Mouse (Mus musculus) small intestine, adult 2 months (tissue): Measurements from ENCODE around the gene Catsperz. TPM values are rescaled to one million over a fixed set of nuclear protein-coding genes. Genes with fewer than 3 reads are reported as not detected.

ENCODE experiments used
- H3K27ac ChIP-seq: fragments of 200-500 bp; 2 replicates; pipeline ENCODE4 v1.5.1; 2012; ENCODE audit warnings: low read depth, low read length, control low read depth, inconsistent platforms; ENCODE audit not compliant: insufficient read depth
- H3K27me3 ChIP-seq: fragments of 200-500 bp; 2 replicates; pipeline ENCODE4 v1.6.1; 2012; ENCODE audit warnings: mild to moderate bottlenecking, moderate library complexity, low read length, inconsistent platforms; ENCODE audit not compliant: control insufficient read depth, insufficient read depth
- H3K36me3 ChIP-seq: fragments of 200-500 bp; 2 replicates; pipeline ENCODE4 v1.6.1; 2012; ENCODE audit warnings: mild to moderate bottlenecking, low read length, control low read depth, inconsistent platforms; ENCODE audit not compliant: control insufficient read depth, insufficient read depth
- H3K4me1 ChIP-seq: fragments of 200-500 bp; 2 replicates; pipeline ENCODE4 v1.6.1; 2012; ENCODE audit warnings: low read length, inconsistent platforms, mixed read lengths; ENCODE audit not compliant: control insufficient read depth, insufficient read depth, insufficient read length
- H3K4me3 ChIP-seq: fragments of 200-500 bp; 2 replicates; pipeline ENCODE4 v1.5.1; 2012; ENCODE audit warnings: low read depth, mild to moderate bottlenecking, control low read depth, inconsistent platforms, low read length, moderate library complexity
- CTCF ChIP-seq: fragments of 200-500 bp; IDR thresholded peaks from 2 replicates; pipeline ENCODE4 v1.5.1; 2012; ENCODE audit warnings: low read depth, mild to moderate bottlenecking, control low read depth, inconsistent platforms, low read length, moderate library complexity, mixed read lengths; ENCODE audit not compliant: insufficient replicate concordance, insufficient read length; ENCODE audit errors: extremely low read depth
- POLR2A ChIP-seq: fragments of 200-500 bp; IDR thresholded peaks from 2 replicates; pipeline ENCODE4 v1.6.1; 2012; ENCODE audit warnings: low read depth, mild to moderate bottlenecking, control low read depth, inconsistent platforms, low read length, moderate library complexity
- WGBS: fragments of 180-500 bp; shearing (Covaris S2); methylation state at CpG from one replicate; pipeline ENCODE4 v1.1.7; 2018; 5-methylcytosine and 5-hydroxymethylcytosine counted together
- polyA plus RNA-seq: library from polyadenylated mRNA; depleted of rRNA; stranded (reverse); fragments of >200 nt; gene quantifications from 2 replicates; pipeline ENCODE4 v1.2.3, GENCODE M21; 2012

Gene Catsperz
- polyA plus RNA-seq, 1 experiment: not detected

GRCm38 (mm10) chr19:6931002-6931401 lies 5.8 kb upstream of the Catsperz start:
- Histone ChIP-seq H3K4me3 (no peak overlapping the region), H3K4me1 (no peaks in the 10 kb centered on the region; the same call in none of the 2 replicates), H3K27me3 (peaks cover 48% of the 10 kb centered on the region), H3K36me3 (no peaks in the 10 kb centered on the region), H3K27ac (no peak overlapping the region)
- no peak for TF ChIP-seq POLR2A
- no peak for TF ChIP-seq CTCF
- WGBS: 6% methylated on average over 2 of the region's 2 CpGs

DNA sequence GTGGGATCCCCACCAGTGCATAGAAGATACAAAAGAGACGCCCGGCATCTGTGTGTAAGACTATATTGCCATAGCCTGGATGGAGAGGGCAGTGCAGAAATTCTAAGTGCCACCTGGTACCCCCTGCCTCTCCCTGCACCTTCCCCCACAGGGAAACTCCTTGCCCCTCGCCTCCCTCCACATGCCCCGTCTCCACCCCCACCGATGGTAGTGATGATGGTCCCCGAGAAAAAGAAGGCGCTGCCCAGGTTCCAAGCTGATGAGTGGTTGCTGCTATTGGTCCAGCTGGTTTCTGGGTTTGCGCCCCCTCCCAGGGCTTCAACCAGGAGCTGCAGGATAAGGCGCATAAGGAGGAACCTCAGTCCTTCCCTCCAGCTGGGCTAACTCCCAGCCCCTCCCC lies 2.9 kb upstream of the Catsperz start:
- TF ChIP-seq CTCF: no peak
- TF ChIP-seq POLR2A: no peak
- peaks cover 7% of the 10 kb centered on the region for H3K4me1 ChIP-seq
- 62% methylated on average over 9 of the region's 9 CpGs for WGBS
- H3K4me3 ChIP-seq: no peak overlapping the region
- no peak overlapping the region for H3K27ac ChIP-seq
- peaks cover 43% of the 10 kb centered on the region for H3K27me3 ChIP-seq
- no peaks in the 10 kb centered on the region for H3K36me3 ChIP-seq

GRCm38 (mm10) chr19:6926559-6927255 lies 1.5 kb upstream of the Catsperz start:
- no peak overlapping the region for H3K27ac ChIP-seq
- H3K4me1 ChIP-seq: peaks cover 10% of the 10 kb centered on the region
- H3K27me3 ChIP-seq: peaks cover 36% of the 10 kb centered on the region
- peak overlapping the region; percentile 28; the same call in 1 of the 2 replicates for H3K4me3 ChIP-seq
- no peaks in the 10 kb centered on the region for H3K36me3 ChIP-seq
- 29% methylated on average over 26 of the region's 26 CpGs for WGBS
- no peak for TF ChIP-seq CTCF
- TF ChIP-seq POLR2A: no peak

DNA sequence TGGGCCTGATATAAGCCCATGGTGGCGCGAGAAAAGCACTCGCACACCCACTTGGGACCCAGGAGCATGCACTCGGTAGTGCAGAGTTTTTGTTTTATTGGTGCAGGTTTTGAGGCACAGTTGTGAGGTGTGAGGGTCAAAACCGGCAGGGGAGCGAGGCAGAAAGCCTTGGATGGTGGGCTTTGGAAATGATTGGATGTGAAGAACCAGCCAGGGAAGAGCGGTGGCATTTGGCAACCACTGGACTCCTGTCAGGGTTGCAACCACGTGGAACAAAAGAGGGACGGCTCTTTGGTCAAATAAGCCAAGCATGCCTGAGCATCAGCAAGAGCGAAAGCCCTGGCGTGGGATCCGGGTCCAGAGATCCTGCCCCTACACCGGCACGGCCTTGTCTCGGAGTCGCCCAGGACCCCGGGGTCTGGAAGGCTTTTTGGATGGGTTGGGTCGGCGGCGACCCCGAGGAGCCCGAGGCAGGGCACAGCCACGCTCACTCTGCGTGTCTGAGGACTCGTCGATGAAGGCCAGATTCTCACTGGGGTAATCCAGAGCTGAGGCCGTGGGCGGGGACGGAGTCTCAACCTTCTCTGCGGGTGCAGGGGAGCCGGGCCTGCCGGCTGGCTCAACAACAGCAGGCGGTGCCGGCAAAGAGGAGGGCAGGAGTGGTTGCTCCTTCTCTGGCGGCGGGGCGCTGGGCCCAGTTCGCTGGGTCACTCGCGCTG lies 590 bp upstream of the Catsperz start:
- no peak overlapping the region for H3K27ac ChIP-seq
- H3K4me3 ChIP-seq: no peak overlapping the region
- peaks cover 10% of the 10 kb centered on the region for H3K4me1 ChIP-seq
- no peak for TF ChIP-seq CTCF
- TF ChIP-seq POLR2A: no peak
- 36% methylated on average over 40 of the region's 40 CpGs for WGBS
- no peaks in the 10 kb centered on the region for H3K36me3 ChIP-seq
- H3K27me3 ChIP-seq: peaks cover 36% of the 10 kb centered on the region

GRCm38 (mm10) chr19:6924461-6925306 lies 496 bp downstream of the Catsperz start:
- no peaks in the 10 kb centered on the region for H3K36me3 ChIP-seq
- peak overlapping the region; percentile 42 for H3K4me3 ChIP-seq
- H3K27ac ChIP-seq: no peak overlapping the region
- peaks cover 36% of the 10 kb centered on the region for H3K27me3 ChIP-seq
- TF ChIP-seq CTCF (peak; percentile 79; the same call in 1 of the 2 replicates), POLR2A (no peak)
- peaks cover 13% of the 10 kb centered on the region for H3K4me1 ChIP-seq
- WGBS: 4% methylated on average over 39 of the region's 39 CpGs

DNA sequence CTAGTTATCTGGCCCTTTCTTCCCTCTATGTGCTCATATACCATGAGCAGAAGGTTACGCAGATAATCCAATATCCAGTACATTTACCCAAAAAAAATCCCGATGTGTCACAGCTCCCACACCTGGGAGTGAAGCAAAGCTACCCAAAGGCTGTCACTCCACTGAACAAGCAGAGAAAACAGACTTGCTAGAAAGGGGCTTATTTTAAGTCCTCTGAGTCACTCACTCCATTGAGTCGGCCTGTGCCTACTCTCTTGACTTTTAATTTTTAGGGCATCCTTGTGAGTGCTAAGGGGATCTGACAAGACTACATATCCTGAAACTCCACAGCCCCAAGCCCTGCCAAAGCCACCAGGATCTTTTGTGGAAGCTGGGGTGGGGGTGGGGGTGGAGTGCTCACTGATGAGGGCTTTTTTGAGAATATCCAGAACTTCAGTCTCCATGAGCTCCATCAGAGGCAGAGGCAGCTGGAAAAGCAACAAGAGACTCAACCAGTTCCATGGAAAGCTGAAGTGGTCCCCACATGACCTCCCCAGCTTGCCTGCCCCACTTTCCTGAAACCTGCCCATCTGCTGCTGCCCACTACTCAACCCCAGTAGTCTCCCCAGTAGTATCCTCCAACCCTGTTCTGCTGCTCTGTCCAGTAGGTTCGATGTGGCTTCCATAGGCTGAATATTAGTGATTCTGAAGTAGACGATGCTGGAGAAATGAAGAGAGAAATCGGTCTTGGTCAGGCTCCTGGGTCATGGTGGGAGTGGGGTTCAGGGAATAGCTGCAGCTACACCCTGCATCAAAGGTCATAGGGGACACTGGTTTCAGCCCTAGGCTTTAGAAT lies 2.1 kb downstream of the Catsperz start:
- peaks cover 8% of the 10 kb centered on the region for H3K36me3 ChIP-seq
- peaks cover 36% of the 10 kb centered on the region for H3K27me3 ChIP-seq
- H3K4me3 ChIP-seq: no peak overlapping the region
- 79% methylated on average over 6 of the region's 6 CpGs for WGBS
- H3K27ac ChIP-seq: peak overlapping the region; percentile 82
- TF ChIP-seq POLR2A (no peak), CTCF (no peak)
- H3K4me1 ChIP-seq: peaks cover 21% of the 10 kb centered on the region
